Mouse (Mus musculus) B cell, adult 2 months (primary cell): ENCODE measurements around the gene Cda.

Experiments used
- DNase-seq, 2 experiments: peaks; one replicate each; pipeline ENCODE4 v3.0.0; 2022

Cda gene

DNA sequence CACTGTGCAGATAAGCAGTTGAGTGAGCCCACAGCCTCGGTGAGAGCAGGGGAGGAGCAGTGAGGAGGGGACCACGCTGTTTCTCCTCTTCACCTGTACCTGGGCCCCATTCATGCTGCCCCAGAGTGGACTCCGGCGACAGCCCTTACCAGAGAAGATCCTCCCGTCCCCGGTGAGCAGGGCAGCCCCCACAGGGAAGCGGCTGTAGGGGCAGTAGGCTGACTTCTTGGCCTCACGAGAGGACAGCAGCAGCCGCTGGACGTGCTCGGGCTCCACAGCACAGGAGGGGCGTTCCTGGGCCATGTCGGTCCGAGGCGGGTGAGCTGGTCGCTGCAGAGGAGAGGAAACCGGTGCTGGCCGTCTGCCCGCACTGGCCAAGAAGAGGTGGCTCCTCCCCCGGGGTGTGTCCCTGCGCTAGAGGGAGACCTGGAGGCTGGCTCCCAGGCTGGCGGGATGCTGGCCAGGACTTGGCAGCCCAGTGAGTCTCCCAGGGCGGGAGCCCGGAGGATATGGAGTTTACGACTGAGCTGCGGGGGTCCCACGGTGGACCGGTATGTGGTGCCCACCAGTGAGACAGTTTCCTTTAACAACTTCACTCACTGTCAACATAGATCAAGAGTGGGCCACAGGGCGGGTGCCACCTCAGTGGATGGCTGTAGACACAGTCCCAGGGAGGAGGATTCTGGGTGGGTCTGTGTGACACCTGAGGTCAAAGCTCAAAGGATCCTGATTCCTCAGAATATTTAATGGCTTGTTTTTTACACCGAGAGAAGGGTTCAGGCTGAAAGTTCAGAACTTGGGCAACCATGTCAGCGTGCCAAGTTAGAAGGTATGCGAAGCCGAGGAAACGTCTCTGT lies at the start of gene Cda:
Cda (minus strand) TSS at position 352 of the 857 bp plus-strand sequence.
- DNase-seq = no peak

- DNase-seq = no peak
Measured at GRCm38 (mm10) chr4:138416414-138416813, 48.6 kb upstream of the Cda start.

DNA sequence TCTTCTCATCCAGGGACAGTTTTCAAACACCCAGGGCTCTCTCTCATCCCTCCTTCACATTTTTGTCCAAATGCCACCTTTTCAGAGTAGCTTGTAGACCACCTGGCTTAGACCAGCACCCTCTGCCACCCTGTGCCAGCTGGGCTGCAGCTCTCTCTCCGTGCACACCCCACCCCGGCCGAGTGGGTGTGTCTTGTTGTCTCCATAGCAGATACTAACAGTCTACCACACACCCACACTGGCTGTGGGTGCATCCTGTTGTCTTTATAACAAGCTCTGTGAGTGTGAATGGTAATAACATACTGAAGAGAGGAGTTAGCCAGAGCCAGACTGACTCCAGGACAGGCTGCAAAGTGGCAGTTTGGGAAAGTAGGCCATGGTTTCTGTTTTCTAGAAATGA lies 48.2 kb upstream of the Cda start:
- DNase-seq = no peak

GRCm38 (mm10) chr4:138414725-138415124 lies 46.9 kb upstream of the Cda start:
- no peak for DNase-seq

DNA sequence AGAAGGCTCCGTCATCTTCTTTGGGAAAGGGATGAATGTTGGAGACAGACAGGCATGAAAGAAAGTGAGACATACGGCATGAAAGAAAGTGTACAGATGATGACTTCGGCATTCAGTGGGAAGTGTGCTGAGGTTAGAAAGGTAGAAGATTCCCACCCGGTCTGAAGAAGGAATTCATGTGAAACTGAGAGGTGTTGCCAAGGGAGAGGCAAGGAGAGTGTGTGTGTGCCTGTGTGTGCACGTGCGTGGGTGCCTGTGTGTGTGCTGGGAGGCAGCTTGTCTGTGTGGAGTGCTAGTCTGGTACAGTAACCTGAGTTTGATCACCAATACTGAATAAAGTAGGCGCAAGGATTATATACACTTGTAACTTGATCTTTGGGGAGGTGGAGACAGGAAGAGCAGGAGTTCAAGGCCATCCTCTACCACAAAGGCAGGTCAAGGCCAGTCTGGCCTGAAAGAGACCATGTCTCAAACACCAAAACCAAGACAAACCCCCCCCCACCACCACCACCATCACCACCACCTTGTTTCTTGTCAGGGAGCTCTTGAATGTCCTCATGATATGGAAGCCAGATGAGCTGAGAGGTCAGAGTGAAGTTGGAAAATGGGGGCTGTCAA lies 43.8 kb upstream of the Cda start:
- DNase-seq = no peak

- no peak for DNase-seq
Measured at GRCm38 (mm10) chr4:138411011-138411410, 43.2 kb upstream of the Cda start.

GRCm38 (mm10) chr4:138407479-138408194 lies 39.8 kb upstream of the Cda start:
- no peak for DNase-seq

DNA sequence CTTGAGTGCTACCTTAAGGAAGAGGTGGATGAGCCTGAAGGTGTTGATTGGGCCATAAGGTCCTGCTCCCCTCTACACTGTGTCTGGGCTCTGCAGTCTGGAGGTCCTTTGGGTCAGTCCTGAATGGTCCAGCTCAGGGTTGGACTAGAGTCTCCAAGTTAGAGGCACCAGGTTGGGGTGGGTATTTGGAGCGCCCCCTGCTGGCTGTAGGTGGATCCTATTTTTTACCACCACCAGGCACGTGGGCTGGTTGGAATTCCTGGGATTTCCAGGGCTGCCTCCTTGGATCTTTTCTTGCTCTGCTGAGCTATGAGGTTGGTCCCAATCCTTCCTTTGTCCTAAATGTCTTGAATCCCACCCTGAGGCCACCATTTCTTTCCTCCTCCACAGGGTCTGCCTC lies 37.0 kb upstream of the Cda start:
- DNase-seq = peak; percentile 65 to 66

- DNase-seq = no peak
Measured at GRCm38 (mm10) chr4:138396711-138397110, 28.9 kb upstream of the Cda start.

DNA sequence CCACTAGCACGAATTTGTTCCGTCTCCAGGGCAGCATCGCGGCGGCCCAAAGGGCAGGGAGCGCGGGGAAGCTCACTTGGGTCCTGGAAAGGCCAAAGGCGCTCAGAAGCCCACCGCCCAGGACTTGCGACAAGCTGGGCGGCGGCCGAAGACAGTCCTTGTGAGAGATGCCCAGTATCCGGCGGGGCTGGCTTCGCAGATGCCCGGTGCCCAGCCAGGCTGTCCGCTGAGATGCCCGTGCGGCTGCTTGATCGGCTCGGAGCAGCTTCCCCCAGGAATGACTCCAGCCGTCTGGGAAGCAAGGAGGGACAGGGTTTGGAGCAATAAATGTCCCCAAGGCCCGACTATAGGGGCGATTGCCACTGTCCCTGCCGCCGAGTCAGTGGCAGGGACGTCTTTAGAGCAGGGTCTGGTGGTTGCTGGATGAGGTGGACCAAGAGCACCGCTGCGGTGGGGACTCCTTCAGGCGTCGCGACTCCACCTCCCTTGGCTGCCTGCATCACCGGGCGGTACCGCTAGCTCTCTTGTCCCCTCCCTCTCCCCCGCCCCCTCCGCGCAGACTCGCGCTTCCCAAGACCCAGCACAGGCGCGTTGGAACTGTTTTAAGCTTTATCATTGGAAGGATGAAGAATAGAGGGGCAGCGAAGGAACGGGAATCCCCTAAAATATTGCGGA lies 28.3 kb upstream of the Cda start, which contains the start of gene Fam43b:
Fam43b (minus strand) TSS at position 558 of the 675 bp plus-strand sequence.
- no peak for DNase-seq

DNA sequence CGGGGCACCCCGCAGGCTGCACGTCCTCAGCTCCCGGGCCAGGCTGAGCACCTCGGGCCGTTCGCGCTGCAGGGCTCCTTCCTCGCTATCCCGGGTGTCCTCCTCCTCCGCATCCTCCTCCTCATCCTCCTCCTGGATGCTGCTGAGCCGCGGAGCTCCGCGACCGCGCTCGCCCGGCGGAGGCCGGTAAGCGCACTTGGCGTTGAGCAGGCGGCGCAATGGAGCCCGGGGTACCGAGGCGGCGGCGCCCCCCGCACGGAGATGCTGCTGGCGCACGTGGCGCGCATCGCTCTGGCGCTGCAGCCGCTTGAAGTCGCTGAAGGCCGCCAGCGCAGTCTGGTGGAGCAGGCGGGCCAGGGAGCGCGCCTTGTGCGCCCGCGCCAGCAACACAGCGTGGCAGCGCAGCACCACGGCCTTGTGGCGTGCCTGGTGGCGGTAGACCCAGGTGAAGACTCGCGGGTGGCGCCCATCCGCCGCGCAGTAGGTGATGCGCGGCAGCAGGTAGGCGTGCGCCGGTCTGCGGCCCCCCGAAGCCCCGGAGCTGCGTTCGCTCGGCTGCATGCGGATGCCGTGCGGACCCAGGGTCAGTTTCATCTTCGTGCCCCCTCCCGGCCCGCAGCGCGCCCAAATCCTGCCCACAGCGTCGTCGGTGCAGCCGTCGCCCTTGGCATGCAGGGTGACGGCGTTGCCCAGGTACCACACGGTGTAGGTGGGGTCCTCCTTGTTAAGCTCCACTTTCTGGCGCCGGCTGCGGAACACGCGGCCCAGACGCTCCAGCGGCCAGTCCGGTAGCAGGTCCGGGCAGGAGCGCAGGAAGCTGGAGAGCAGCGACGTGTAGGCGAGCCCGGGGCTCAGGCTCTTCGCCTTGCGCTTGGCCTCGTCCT lies 27.5 kb upstream of the Cda start:
- no peak for DNase-seq

GRCm38 (mm10) chr4:138393703-138394102 lies 25.9 kb upstream of the Cda start:
- no peak for DNase-seq

- DNase-seq = no peak
Measured at GRCm38 (mm10) chr4:138383789-138384188, 16.0 kb upstream of the Cda start.

DNA sequence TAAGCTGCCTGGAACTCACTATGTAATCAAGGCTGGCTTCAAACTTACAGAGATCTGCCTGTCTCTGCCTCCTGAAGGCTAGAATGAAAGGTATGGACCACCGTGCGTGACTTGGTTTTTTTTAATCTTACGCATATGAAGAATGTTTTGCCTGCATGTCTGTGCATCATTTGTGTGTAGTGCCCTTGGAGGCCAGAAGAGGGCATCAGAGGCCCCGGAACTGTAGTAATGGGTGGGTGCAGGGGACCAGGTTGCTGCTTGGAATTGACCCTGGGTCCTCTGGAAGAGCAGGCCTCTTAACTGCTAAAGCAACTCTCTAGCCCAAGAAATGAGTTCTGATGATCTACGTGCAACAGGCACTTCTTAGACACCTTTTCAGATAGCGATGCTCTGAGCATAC lies 14.7 kb upstream of the Cda start:
- DNase-seq = no peak

DNA sequence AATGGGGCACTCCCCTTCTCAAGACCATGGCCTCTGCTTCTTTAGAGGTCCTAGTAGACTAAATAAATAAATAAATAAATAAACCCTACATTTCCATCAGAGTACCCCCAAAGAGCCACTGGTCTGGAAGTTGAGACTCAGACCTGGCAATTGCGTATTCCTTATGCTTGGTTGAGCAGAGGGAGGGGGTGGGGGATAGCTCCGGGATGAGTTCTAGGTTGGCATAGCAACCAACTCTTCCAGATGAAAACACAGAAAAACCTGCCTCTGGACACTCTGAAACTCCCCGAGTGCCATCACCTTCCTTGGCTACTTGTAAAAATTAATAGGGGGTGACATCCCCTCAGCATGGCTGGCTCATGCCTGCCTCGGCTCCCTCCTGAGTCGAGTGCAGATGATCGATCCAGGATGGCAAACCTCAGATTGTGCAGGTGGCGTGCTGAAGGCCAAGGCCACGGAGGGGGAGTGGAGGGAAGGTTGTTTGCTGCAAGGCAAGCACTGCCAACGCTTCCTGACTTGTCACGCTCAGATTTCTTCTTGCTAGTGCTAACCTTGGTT lies 12.4 kb upstream of the Cda start:
- DNase-seq = no peak

DNA sequence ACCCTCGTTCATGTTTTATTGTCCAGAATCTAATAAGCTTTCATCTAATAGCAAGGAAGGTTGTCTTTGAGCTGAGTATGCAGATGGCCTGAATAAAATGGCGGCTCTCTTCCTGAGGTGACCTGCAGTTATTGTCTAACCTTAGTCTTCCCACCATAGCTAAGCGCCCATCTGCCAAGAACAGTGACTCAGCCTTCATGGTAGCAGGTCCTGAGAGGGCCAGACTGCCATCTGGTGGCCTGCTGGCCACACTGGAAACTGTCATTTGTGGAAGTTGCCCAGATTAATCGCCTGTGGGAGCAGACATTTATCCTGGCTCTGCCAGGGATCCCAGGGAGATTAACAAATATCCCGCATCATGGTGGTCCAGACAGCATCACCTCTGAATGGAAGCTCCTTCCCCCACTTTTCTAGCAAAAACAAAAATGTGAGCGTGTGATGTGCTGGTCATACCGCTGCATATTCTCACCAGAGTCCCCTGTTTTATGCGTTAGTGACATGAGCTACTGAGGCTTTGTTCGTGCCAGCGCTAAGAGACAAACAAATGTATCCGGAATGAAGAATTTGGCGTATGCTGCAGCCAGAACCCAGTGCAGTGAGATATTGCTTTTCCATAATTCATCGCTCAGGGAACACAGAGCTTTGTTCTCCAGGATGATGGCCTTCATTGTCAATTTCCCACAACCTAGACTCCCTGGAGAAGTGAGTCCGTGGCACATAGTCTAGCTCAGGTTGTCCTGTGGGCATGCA lies 11.5 kb upstream of the Cda start:
- DNase-seq = peak; percentile 7 to 15

- DNase-seq = no peak
Measured at GRCm38 (mm10) chr4:138377526-138377925, 9.7 kb upstream of the Cda start.

- DNase-seq = no peak
Measured at GRCm38 (mm10) chr4:138375117-138375516, 7.3 kb upstream of the Cda start.

DNA sequence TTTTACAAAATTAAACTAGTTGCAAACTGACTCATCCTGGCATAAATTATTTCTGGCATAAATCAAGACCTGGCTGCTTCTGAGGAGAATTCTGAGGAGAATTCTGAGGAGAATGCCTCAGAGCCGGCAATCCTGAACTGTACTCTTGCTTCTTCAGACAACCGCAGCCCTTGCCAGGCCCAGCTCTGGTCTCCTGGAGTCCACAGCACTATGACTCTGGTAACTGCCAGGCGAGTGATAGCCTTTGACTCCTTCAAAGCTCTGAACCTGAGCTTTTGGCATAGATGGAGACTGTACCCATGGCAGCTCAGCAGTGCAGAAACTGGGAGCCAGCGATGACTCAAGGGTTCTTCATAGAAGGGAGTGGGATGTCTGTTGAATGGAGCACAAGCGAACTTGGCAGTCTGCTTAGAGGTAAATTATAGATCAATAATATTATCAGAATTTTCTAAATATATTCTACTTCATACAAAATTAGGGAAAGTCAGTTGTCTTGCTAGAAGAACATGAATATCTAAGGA lies 3.3 kb upstream of the Cda start:
- DNase-seq = no peak

GRCm38 (mm10) chr4:138368498-138369260 lies 887 bp upstream of the Cda start:
- no peak for DNase-seq
